Mouse (Mus musculus) intestine, embryonic 15.5 days (tissue): ENCODE measurements around the gene Mpp3. TPM values are rescaled to one million over a fixed set of nuclear protein-coding genes. Genes with fewer than 3 reads are reported as not detected.
"Not testable (repeated sequence)": the region's sequence is repeated elsewhere in the genome, so short reads cannot be mapped to it uniquely, and the experiment has no call there.

Experiments used
- ATAC-seq: fragments of 200-750 bp; cut with Nextera tagmentation; 2 replicates; pipeline ENCODE4 v1.8.0; 2017; ENCODE audit warnings: moderate TSS enrichment, moderate library complexity
- H3K27ac ChIP-seq: fragments of 300-500 bp; sonication (generic); 2 replicates; pipeline ENCODE4 v1.5.1; 2015; ENCODE audit warnings: mild to moderate bottlenecking, inconsistent platforms
- H3K27me3 ChIP-seq: fragments of 300-500 bp; sonication (generic); replicated peaks from 2 replicates; pipeline ENCODE4 v1.6.1; 2015; ENCODE audit warnings: inconsistent platforms
- H3K36me3 ChIP-seq: fragments of 300-500 bp; sonication (generic); 2 replicates; pipeline ENCODE4 v1.6.1; 2015; ENCODE audit warnings: inconsistent platforms
- H3K4me1 ChIP-seq: fragments of 300-500 bp; sonication (generic); replicated peaks from 2 replicates; pipeline ENCODE4 v1.6.1; 2015; ENCODE audit warnings: inconsistent platforms
- H3K4me2 ChIP-seq: fragments of 300-500 bp; sonication (generic); replicated peaks from 2 replicates; pipeline ENCODE4 v1.6.1; 2015; ENCODE audit warnings: mild to moderate bottlenecking, inconsistent platforms
- H3K4me3 ChIP-seq: fragments of 300-500 bp; sonication (generic); replicated peaks from 2 replicates; pipeline ENCODE4 v1.5.1; 2015; ENCODE audit warnings: inconsistent platforms
- H3K9ac ChIP-seq: fragments of 300-500 bp; sonication (generic); 2 replicates; pipeline ENCODE4 v1.6.1; 2015; ENCODE audit warnings: inconsistent platforms
- H3K9me3 ChIP-seq: fragments of 300-500 bp; sonication (generic); 2 replicates; pipeline ENCODE4 v1.6.1; 2016; ENCODE audit warnings: inconsistent platforms
- WGBS: fragments of 180-500 bp; shearing (Covaris S2); methylation state at CpG from one replicate; pipeline ENCODE4 v1.1.7; 2015; 5-methylcytosine and 5-hydroxymethylcytosine counted together
- polyA plus RNA-seq: library from polyadenylated mRNA; unstranded; fragments of >200 nt; fragmentation: Nextera tagmentation; extraction: Ambion mirVana; gene quantifications from 2 replicates; pipeline ENCODE4 v1.2.1, GENCODE M21; 2015

Mpp3 gene
- polyA plus RNA-seq, 1 experiment from 2014 or later: 7.6 TPM

- Histone ChIP-seq H3K27ac (no peak overlapping the region), H3K9me3 (no peaks in the 10 kb centered on the region), H3K4me3 (no peak overlapping the region), H3K4me2 (no peak overlapping the region), H3K36me3 (peaks cover 2% of the 10 kb centered on the region; the same call in 1 of the 2 replicates), H3K27me3 (no peaks in the 10 kb centered on the region), H3K4me1 (0 out of 2 replicates have a peak, but pooled peaks cover 2% of the 10 kb centered on the region), H3K9ac (no peak overlapping the region)
- ATAC-seq: no peak
- WGBS: 93% methylated on average over 8 of the region's 8 CpGs
These were observed 24.0 kb downstream of the Mpp3 start for GRCm38 (mm10) chr11:102004251-102004650.

- WGBS: 57% methylated on average over 4 of the region's 4 CpGs
- H3K9me3 ChIP-seq: no peaks in the 10 kb centered on the region
- ATAC-seq: peak; percentile 43; the same call in 1 of the 2 replicates
- H3K4me1 ChIP-seq: 0 out of 2 replicates have a peak, but pooled peaks cover 4% of the 10 kb centered on the region
- peaks cover 2% of the 10 kb centered on the region; the same call in 1 of the 2 replicates for H3K36me3 ChIP-seq
- no peak overlapping the region for H3K4me3 ChIP-seq
- H3K9ac ChIP-seq: no peak overlapping the region
- no peaks in the 10 kb centered on the region for H3K27me3 ChIP-seq
- no peak overlapping the region for H3K4me2 ChIP-seq
- no peak overlapping the region for H3K27ac ChIP-seq
These were observed 28.8 kb downstream of the Mpp3 start for GRCm38 (mm10) chr11:101999466-101999865.

- Histone ChIP-seq H3K4me3 (no peak overlapping the region), H3K36me3 (no peaks in the 10 kb centered on the region), H3K27ac (no peak overlapping the region), H3K27me3 (no peaks in the 10 kb centered on the region), H3K9me3 (no peaks in the 10 kb centered on the region), H3K4me1 (0 out of 2 replicates have a peak, but pooled peaks cover 4% of the 10 kb centered on the region), H3K9ac (no peak overlapping the region), H3K4me2 (no peak overlapping the region)
- WGBS: 44% methylated on average over 5 of the region's 5 CpGs
- no peak for ATAC-seq
These were observed 30.0 kb downstream of the Mpp3 start for GRCm38 (mm10) chr11:101998258-101998657.

- Histone ChIP-seq H3K4me2 (no peak overlapping the region), H3K4me1 (0 out of 2 replicates have a peak, but pooled peaks cover 4% of the 10 kb centered on the region), H3K4me3 (no peak overlapping the region), H3K9me3 (no peaks in the 10 kb centered on the region), H3K36me3 (no peaks in the 10 kb centered on the region), H3K9ac (no peak overlapping the region), H3K27ac (no peak overlapping the region), H3K27me3 (no peaks in the 10 kb centered on the region)
- WGBS: 83% methylated on average over 7 of the region's 7 CpGs
- ATAC-seq: no peak
These were observed 32.3 kb downstream of the Mpp3 start for GRCm38 (mm10) chr11:101995938-101996337.

GRCm38 (mm10) chr11:101994100-101994499 lies 34.2 kb downstream of the Mpp3 start:
- ATAC-seq: no peak
- 0 out of 2 replicates have a peak, but pooled peaks cover 3% of the 10 kb centered on the region for H3K4me1 ChIP-seq
- no peak overlapping the region for H3K9ac ChIP-seq
- no peaks in the 10 kb centered on the region for H3K27me3 ChIP-seq
- H3K27ac ChIP-seq: no peak overlapping the region
- no peaks in the 10 kb centered on the region for H3K36me3 ChIP-seq
- H3K9me3 ChIP-seq: no peaks in the 10 kb centered on the region
- WGBS: 66% methylated on average over 8 of the region's 8 CpGs
- no peak overlapping the region for H3K4me2 ChIP-seq
- H3K4me3 ChIP-seq: no peak overlapping the region

GRCm38 (mm10) chr11:101992411-101992810 lies 35.9 kb downstream of the Mpp3 start:
- Histone ChIP-seq H3K9ac (no peak overlapping the region), H3K36me3 (no peaks in the 10 kb centered on the region), H3K9me3 (no peaks in the 10 kb centered on the region), H3K27ac (no peak overlapping the region), H3K4me1 (no peaks in the 10 kb centered on the region), H3K27me3 (no peaks in the 10 kb centered on the region), H3K4me2 (no peak overlapping the region), H3K4me3 (no peak overlapping the region)
- WGBS: 89% methylated on average over 7 of the region's 7 CpGs
- ATAC-seq: no peak

GRCm38 (mm10) chr11:101991813-101992212 lies 36.4 kb downstream of the Mpp3 start:
- Histone ChIP-seq H3K4me3 (no peak overlapping the region), H3K4me1 (no peaks in the 10 kb centered on the region), H3K4me2 (no peak overlapping the region), H3K36me3 (no peaks in the 10 kb centered on the region), H3K27ac (no peak overlapping the region), H3K27me3 (no peaks in the 10 kb centered on the region), H3K9me3 (no peaks in the 10 kb centered on the region), H3K9ac (no peak overlapping the region; the same call in 1 of the 2 replicates)
- no peak for ATAC-seq
- WGBS: 66% methylated on average over 3 of the region's 3 CpGs

- Histone ChIP-seq H3K27me3 (no peaks in the 10 kb centered on the region), H3K36me3 (no peaks in the 10 kb centered on the region), H3K4me2 (no peak overlapping the region), H3K4me3 (no peak overlapping the region), H3K9ac (no peak overlapping the region), H3K27ac (no peak overlapping the region), H3K4me1 (0 out of 2 replicates have a peak, but pooled peaks cover 2% of the 10 kb centered on the region), H3K9me3 (no peaks in the 10 kb centered on the region)
- ATAC-seq: no peak
- 82% methylated on average over 3 of the region's 3 CpGs for WGBS
These were observed 38.0 kb downstream of the Mpp3 start for GRCm38 (mm10) chr11:101990244-101990643.

GRCm38 (mm10) chr11:101986913-101987312 lies 41.3 kb downstream of the Mpp3 start, which contains the start of gene Dusp3:
Gene Dusp3 (minus strand): TSS chr11:101987013.
- H3K4me1 ChIP-seq: peaks cover 10% of the 10 kb centered on the region
- ATAC-seq: no peak
- H3K27ac ChIP-seq: no peak within 1 kb of the TSS
- WGBS: 83% methylated on average over 3 of the region's 3 CpGs
- no peak within 1 kb of the TSS for H3K9ac ChIP-seq
- no peaks in the 10 kb centered on the region for H3K36me3 ChIP-seq
- H3K4me3 ChIP-seq: no peak within 1 kb of the TSS
- H3K4me2 ChIP-seq: peak within 1 kb of the TSS; percentile 40; the same call in 1 of the 2 replicates
- H3K9me3 ChIP-seq: no peaks in the 10 kb centered on the region
- no peaks in the 10 kb centered on the region for H3K27me3 ChIP-seq

GRCm38 (mm10) chr11:101985990-101986389 lies 42.3 kb downstream of the Mpp3 start:
- no peak overlapping the region for H3K9ac ChIP-seq
- WGBS: 7% methylated on average over 10 of the region's 10 CpGs
- no peaks in the 10 kb centered on the region for H3K27me3 ChIP-seq
- peaks cover 10% of the 10 kb centered on the region for H3K4me1 ChIP-seq
- H3K9me3 ChIP-seq: no peaks in the 10 kb centered on the region
- H3K4me2 ChIP-seq: peak overlapping the region; percentile 40; the same call in 1 of the 2 replicates
- peak; percentile 28; the same call in 1 of the 2 replicates for ATAC-seq
- H3K4me3 ChIP-seq: no peak overlapping the region
- H3K27ac ChIP-seq: no peak overlapping the region
- no peaks in the 10 kb centered on the region for H3K36me3 ChIP-seq

GRCm38 (mm10) chr11:101985450-101985849 lies 42.8 kb downstream of the Mpp3 start:
- H3K4me2 ChIP-seq, H3K27ac ChIP-seq, ATAC-seq, H3K4me3 ChIP-seq, H3K27me3 ChIP-seq, H3K36me3 ChIP-seq, H3K9ac ChIP-seq, H3K9me3 ChIP-seq: not testable (repeated sequence)
- WGBS: 35% methylated on average over 6 of the region's 6 CpGs
- peaks cover 10% of the 10 kb centered on the region for H3K4me1 ChIP-seq

- Histone ChIP-seq H3K36me3 (no peaks in the 10 kb centered on the region), H3K4me2 (peak within 1 kb of the TSS; percentile 98), H3K4me3 (peak within 1 kb of the TSS; percentile 54), H3K9ac (peak within 1 kb of the TSS; percentile 58), H3K27me3 (no peaks in the 10 kb centered on the region), H3K27ac (peak within 1 kb of the TSS; percentile 82), H3K9me3 (no peaks in the 10 kb centered on the region), H3K4me1 (peaks cover 10% of the 10 kb centered on the region)
- under 1% methylated on average over 71 of the region's 71 CpGs for WGBS
- peak; percentile 90 for ATAC-seq
These were observed 43.9 kb downstream of the Mpp3 start, which contains the start of gene Cfap97d1 for GRCm38 (mm10) chr11:101984054-101985025. Gene Cfap97d1 (plus strand): TSS chr11:101984279.
